Mouse (Mus musculus) embryo, embryonic 10.5 days (tissue): ENCODE measurements around the gene Cped1.

Experiments
- DNase-seq: peaks from one replicate; pipeline ENCODE4 v3.0.0-alpha.2; 2015; ENCODE audit warnings: low spot score

Gene Cped1

DNA sequence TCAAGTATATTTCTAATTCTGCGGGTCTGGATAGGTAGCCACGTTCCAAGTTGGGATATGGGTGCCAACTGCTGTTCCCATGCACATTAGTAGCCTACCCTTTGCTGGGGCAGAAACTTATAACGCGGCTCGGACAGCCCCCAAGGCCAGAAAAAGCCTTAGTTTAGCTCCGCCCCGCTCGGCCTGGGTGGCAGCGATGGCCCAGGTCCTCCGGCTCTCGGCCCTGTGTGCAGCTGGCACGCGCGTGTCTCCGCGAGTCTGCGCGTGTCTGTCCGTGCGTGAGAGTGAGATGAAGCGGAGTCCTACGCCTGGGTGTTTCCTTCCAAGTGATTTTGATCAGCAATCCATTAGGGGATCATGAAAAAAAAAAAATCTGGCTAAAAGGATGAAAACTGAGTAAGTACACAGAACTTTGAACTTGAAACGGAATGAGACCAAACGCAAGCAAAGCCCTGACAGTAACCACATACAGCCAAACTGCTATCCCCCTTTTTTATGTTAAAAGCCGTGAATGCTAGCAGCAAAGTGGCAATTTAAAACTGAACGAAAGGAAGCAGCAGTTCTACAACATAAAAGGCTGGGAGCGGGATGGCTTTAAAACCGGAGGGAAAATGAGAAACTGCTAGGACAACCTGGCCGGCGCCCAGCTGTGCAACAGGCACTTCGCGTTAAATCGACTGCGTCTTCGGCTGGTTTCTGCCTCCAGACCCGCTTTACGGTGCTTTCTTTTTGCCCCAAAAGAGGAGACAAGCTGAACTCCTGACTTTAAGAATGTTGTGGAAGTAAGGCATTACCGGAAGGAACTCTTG lies at the start of gene Cped1:
Cped1 (plus strand) TSS at position 185 of the 809 bp plus-strand sequence.
- DNase-seq, result peak; percentile 74

DNA sequence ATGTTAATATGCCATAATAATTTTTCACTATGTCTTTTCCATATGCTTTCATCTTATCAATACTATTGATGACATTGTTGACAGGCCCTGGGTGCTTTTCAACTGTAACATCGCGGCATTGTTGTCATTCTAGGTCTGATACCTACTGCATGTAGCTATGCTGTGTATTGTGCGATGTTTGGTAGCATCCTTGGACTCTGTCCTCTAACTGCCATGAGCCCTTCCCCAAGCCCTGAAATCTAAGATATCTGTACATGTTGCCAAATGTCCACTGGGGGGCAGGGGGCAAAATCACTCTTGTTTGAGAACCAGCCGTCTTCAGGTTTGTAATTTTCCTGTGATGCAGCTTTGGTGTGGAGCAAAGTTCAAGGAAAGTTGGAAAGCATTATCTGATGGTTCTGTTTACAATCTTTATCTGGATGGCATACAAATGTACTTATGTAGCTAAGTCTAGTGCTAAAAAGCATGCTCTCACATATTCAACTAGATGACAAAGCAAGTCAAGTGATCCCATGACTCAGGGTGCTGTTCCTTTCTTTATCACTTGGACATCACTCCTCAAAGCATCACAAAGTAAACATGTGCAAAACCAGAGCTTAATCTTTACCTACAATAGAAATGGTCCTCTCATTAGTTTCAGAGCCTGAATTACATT lies 47.6 kb upstream of the Cped1 start:
- no peak for DNase-seq

DNA sequence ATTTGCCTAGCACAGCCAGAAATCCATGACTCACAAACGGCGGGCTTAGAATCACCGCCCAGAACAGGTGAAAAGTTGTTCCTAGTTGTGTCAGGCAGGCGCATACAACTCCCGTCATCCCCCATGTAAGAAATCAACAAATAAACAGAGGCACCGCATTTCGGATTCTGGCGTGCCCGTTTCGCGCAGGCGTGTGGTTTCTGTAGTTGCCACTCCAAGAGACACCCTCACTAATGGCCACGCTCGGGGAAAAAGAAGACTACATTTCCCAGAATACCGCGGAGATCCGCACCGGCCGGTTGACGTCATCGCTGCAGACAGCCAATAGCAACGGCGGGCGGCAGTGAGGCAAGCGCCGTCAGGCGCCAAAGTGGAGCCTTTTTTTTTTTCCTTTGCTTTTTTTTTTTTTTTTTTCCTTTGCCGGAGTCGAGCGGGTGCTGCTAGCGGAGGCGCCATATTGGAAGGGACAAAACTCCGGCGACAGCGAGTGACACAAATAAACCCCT lies 36.4 kb upstream of the Cped1 start, which contains the start of gene Ing3:
Ing3 (plus strand) TSS at position 346 of the 506 bp plus-strand sequence.
- DNase-seq, result peak; percentile 98

DNA sequence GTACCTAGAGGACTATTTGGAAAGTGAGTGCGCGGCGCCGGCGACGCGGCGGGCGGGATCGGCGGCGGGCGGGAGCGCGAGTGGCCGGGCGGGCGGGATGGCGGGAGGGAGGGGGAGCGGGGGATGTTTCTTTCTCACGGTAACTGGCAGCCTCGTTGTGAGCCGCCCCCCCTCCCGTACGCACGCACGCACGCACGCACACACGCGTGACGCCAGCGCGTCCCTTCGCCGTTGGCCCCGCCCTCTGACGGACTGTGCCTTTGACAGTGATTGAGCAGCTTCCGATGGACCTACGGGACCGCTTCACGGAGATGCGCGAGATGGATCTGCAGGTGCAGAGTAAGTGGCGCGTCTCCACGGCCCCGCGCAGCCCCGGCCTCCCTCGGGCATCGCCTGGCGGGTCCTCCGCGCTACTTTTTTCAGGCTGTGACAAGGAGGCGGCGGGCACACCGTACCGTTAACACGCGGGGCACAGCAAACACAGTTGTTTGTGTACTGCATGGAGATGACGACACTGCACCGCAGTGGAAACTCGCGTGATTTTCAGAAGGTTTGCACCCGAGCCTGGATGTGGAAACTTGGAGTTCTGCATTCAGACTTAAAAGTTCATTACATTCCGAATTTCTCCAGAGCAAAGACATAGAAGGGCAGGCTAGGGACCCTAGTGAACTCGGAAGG lies 35.8 kb upstream of the Cped1 start:
- DNase-seq, result peak; percentile 95

DNA sequence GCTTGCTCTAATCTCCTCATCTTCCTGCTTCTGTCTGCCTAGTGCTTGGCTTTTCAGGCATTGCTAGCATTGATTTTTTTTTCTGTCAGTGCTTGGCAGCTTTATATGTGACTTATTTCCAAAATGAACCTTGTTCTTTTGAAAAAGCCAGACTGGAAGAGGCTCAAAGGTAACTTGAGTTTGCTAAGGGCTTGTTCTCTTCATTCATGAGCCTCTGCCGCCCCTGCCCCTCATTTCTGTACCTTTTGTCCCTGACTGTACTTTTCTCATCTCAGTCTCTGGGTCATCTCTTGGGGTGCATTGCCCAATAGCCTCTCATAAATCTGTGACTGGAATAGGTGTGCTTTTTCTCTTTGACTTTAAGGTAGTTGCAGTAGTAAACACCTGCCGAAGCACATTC lies 35.0 kb upstream of the Cped1 start:
- DNase-seq, result no peak

DNA sequence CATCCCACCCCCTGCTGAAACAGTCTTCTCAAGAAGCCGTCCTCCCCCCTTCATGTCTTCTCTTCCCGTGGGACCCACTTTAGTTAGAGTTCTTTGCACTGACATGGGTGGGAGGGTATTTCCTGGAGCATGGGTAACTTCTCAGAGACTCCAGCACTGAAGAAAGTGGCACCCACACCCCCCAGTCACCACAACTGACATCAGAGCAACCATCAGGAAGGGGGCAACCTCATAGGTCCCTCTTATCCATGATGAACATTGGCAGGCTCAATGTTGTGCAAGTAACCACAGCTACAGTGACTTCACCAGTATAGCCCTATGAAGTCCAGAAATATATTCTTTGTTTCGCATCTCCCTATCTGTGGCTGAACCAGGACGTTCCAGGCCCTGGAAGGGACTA lies 30.2 kb upstream of the Cped1 start:
- no peak for DNase-seq

DNA sequence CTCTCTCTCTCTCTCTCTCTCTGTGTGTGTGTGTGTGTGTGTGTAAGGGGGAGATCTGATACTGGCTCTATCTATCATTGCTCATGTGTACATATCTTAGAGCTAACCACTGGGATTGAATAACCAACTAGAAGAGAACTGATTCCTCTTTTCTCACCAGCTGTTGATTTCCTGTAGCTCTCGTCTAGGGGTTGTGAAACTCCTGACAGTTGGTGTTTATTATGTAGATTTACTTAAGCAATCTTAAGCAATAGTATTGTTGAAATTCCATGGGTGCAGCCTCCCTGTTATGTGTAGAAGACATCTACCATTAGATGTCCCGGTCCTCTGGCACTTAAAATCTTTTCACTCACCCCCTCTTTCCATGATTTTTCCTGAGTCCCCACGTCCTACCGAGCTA lies 26.8 kb upstream of the Cped1 start:
- no peak for DNase-seq

DNA sequence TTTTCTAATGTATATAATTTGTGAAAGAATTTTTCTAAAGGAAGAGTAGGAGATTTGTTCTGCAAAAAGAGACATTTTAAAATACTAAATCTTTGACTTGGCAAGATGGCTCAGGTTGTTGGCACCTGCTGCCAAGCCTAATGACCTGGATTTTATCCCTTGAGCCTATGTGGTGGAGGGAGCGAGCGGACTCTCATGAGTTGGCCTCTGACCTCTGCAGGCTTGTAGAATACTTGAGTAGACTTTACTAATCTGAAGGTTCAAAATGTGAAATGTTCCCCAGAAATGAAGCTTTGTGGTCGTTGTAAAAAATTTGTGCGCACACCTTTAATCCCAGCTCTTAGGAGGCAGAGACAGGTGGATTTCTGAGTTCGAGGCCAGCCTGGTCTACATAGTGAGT lies 25.8 kb upstream of the Cped1 start:
- DNase-seq, result no peak

DNA sequence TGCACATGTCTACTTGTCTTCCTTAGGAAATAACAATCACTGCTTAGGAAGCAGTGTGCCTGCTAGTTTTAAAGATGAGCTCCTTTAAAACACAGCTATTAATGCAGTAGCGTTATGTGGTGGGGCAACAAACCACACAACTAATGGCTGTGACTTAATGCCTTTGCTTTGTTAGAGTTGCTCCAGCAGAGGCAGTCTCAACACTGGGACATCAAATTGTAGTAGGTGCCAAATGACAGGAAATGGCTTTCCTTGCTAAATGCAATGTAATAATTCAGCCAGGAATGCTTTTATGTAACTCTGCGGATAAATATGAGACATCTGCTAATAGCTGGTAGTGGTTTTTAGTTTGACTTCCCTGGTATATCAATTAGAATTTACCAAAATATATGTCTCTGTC lies 8.2 kb upstream of the Cped1 start:
- DNase-seq, result no peak

DNA sequence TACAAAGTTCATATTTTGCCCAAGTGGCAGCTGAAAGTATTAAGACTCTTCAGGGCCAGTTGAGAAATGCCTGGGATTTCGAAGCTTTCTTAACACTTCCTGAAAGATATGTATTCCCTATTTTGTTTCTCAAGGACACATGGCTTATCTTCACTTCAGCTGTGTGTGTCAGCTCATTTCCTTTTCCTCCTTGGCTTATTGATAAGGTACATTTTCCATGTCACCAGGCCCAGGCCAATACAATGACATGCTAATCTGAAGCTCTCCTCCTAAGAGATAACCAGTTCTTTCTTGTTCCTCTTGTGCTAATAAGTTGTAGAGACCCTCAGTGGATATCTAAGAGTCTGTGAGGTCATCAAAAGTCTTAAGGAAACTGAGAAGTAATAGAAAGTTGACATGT lies 4.6 kb upstream of the Cped1 start:
- DNase-seq, result no peak

DNA sequence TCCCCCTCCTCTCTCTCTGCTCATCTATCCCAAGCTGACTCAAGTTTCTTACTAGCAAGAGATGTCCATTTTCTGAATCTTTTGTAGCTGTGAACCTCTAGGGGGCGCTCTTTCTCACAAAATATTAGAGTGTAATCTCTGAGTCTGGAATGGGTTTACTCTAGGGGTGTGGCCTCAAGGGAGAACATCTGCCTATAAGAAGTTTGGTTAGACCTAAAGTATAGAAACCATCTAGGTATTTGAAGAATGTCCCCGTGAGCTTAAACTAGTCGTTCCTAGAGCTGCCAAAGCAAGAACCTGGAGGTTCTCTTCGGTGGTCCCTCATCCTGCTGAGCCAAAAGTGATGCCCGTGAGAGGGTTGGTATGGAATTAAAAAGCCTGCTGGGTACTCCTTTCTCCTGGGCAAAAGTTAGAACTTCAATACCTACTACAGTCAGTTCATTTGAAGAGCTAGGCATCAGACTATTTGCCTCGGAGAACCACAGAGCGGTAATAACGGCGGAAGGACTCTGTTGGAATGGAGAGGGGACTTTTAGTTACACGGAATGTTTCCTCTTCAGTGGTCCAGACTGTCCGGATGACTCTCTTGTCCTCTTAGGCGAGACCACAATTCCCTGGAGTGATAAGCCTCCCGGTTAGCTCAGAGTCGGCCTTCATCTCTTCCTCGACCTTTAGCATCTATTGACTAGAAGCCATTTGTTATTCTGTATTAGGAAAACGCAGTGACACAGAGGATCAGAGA lies 555 bp upstream of the Cped1 start:
- peak; percentile 96 for DNase-seq

DNA sequence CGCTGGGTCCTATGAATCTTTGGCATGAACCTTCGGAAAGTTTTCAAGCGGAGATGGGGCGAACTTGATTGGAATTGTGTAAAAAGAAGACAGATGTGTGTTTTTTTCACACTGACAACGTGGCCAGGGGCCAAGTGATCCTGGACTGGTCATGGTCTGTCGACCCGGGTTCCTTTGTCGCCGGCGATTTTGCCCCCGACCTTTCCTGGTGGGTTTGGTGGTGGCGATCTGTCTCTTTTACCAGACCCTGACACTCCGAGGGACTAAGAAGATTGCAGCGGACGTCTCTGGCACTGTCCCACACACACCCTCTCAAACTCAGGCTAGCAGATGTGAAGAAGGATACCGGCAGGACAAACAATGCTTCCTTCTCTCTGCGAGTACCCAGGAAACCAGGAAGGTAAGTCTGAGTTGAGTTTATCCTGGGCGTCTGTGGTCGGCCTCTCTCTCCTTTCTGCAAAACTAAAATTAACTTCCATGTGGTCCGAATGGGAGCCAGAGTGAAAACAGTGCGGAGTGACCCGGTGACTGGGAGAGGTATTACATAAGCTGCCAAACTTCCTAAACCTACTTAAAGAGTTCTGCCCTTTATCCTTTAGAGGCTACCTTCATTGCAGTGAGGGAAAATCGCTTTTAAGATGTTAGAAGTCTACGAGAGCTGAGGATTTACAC lies 1.1 kb downstream of the Cped1 start:
- peak; percentile 50 for DNase-seq

DNA sequence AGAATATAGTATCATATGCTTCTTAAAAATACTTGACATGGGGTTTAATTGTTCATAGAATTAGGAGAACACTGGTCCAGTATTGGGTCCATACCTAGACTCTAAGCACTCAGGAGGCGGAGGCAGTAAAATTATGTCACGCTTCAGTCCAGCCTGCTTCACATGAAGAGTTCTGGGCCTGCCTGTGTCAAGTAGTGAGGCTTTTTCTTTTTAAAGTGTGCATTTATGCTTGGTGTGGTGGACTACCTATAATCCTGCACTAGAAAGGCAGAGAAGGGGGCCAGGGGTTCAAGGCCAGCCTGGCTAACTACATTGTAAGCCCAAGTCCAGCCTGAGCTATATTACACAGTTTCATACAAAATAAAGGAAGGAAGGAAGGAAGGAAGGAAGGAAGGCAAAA lies 1.8 kb downstream of the Cped1 start:
- no peak for DNase-seq

DNA sequence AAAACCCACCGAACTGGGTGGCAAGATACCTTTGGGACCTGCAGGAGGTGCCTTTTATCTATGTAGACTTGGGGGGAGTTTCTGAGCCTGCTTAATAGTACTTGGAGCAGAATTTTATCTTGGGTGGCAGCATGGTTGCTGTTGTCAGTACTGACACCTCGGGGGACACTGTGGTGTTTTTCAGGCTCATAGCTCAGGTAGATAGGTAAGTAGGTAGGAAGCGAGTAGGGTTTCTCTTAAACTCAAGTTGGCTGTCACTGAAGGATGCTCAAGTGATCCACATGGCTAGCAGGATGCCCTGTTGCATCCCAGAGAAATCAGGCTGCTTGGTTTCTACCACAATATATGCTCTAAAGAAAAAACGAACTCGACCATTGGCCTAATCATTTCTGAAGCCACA lies 2.6 kb downstream of the Cped1 start:
- DNase-seq, result no peak

DNA sequence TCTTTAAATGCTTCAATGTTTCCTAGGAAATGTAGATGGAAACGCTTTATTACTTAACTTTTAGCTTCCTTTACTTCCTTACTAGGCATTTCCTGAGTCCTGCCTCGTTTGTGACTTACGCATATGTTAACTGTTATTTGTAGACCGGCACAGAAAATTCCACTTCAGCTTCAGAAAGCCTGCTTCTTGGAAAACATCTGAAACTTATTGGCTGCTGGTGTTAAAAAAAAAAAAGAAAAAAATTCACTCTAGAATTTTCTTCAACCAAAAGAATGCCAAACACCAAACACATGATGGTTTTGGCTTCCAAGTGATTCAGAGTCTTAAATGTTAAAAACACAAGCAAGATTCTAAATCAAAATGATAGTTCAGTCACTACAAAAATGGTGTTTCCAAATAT lies 3.4 kb downstream of the Cped1 start:
- DNase-seq, result no peak

DNA sequence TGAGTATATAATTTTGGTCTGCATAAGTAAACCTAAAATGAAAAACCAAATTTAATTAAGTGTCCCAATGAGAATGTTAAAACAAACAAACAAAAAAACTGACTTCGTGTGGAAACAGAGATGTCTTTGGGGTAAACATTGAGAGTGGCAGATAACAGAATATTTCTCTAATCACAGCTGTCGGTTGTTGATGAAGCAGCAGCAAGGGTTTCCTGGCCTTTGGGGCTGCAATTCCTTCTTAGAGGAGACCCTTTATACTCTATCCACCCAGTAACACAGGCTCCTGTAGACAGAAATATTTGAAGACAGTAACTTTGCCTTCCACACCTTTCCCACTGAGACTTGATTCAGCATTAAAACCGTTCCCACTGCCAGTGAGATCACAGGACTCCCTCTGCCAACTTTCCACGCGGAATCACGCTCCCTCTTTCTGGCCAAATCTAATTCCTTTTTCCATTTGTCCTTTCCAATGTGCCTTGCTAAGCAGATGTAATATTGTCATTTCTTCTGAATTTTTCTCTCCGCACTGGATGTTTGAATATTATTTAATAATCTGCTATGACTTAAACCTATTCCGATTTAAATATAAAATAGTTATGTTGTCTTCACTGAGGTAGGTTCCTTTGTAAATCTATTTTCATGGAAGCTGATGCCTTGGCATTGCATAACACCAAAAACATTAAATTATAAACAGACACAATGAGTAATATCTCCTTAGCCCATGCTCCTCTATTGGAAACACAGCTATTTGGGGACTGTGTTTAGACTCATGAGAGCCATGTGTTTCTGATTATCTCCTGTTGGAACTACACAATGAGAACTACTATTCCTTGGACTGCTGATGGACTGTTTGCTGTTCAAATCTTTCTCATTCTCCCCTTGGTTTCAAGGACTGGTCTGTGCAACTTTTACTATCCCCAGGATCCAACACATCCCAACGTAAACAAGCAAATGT lies 4.7 kb downstream of the Cped1 start:
- DNase-seq, result peak; percentile 63

DNA sequence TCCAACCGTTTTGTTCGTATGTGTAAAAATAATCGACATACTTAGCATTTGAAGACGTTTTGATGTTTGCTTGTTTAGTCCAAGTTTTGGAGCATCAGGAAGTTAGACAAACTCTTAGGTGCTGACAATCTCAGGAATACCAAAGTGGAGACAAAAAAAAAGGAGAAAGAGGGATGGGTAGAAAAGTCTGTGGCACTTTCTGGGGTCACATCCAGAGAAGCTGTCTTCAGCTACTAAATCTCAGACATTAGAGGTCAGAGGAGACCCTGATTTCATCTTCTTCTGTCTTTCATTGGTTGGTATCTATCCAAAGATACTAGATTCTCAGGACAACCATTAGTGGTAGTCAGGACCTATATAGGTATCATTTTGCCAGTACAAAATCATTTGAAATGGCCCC lies 5.4 kb downstream of the Cped1 start:
- no peak for DNase-seq

DNA sequence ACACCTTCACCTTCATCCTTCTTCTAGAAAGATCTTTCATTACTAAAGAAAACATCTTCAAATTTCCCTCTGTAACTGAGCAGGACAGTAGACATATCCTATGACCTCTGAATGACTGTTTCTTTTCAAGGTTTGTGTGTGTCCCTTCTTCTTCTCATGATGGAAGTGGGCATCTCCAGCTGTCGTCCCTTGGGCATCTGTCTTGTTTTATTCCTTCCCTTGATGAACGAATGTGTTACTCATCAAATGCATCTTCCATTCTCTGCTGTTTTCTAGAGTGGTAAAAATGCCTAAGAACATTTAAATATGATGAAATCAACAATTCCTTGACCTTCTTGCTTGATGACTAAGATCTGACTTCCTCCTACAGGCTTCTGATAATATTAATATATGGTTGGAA lies 7.4 kb downstream of the Cped1 start:
- DNase-seq, result no peak

DNA sequence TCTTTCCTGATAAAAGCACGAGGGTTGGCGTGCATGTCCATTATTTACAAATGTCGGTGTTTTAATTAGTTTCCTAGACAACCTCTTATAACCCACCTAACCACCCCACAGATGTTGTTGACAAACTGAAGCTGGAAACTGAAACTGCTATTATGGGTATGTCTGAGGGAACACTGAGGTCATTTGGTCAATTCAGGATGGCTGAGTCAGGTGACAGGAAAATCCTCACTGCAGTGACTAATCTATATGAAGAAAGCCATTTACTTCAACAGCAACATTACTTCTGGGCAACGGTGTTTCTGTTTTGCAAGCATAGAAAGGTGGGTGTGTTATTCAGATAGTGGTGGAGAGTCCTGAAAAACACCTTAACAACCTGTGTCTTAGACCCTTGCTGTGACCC lies 12.4 kb downstream of the Cped1 start:
- DNase-seq, result no peak

DNA sequence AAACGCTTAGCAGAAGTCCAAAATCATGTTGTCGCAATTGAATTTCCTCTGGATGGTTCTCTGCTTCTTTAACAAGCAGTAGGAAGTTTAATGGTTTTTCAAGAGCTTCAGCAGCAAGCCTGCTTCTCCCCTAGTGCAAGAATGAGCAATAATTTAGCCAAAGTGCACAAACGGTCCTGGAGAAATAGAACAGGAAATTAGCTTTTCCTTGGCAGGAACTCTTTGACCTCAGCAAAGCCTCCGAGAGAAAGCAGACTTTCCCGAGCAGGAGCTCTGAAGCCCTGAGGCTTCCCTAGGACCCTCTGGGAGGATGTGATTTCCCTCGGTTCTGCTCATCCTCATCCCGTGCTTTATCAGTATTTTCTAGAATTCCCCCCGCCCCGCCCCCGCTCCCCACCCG lies 13.3 kb downstream of the Cped1 start:
- peak; percentile 58 for DNase-seq
